ENCODE assay signal across 8 mouse cellular contexts in the genomic region with DNA sequence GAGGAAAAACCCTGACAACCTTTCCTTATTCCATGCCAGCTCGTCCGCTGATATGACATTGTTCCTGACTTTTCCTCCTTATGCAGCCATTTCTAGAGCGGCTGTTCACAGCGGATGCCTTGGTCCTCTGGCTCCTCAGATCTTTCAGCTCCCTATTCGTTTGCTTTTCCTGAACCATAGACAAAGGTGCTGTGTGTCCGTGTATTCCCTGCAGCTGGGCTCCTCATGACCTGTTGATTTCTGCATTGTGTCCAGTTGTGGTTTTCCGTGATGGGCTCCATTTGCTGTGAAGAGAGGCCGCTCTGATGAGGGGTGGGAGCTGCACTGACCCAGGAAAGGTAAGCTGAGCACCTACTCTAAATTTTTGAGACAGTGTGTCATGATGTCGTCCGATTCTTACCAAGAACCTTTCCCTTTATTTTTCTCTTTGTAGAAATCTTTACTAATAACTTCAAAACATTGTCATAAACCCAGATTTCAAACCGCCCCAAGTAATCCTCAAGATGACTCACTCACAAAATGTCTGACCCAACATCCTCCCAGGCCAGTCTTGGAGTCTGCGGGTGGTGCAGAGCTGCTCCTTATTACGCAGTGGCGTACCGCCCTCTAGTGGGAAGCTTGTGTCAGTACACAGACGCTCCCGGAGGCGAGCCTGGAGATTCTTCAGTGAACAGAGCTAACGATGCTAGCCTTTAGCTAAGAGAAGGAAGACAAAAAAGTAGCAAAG. TPM values are rescaled to one million over a fixed set of nuclear protein-coding genes. Genes with fewer than 3 reads are reported as not detected.
A peak's percentile ranks its signal among the peaks of the same experiment; 100 is the strongest.
DNase-seq lines count a peak whose midpoint lies in the region; ATAC-seq lines count a peak whose summit lies in the region.

No protein-coding gene starts in this region.

- H3K4me1 ChIP-seq in heart, embryonic 14.5 days (ENCODE audit: control insufficient read depth in 2 of 2, insufficient read depth in 2 of 2, low read length in 2 of 2): peaks cover 3 to 12% of the 10 kb centered on the region in 2 experiments; a peak in 3 of 4 replicates
- H3K4me1 ChIP-seq in liver, embryonic 13.5 days (replicated peaks): peaks cover 18% of the 10 kb centered on the region
- peaks cover 7% of the 10 kb centered on the region; the same call in 1 of the 2 replicates for H3K4me1 ChIP-seq in neural tube, embryonic 11.5 days (ENCODE audit: control insufficient read depth, insufficient read depth, low read length)
- peaks cover 18% of the 10 kb centered on the region for H3K4me1 ChIP-seq in stomach, embryonic 16.5 days (ENCODE audit: control insufficient read depth, insufficient read depth, low read length)

- ATAC-seq in CD4-positive, CD25-positive, alpha-beta regulatory T cell, adult 4 months: peak; percentile 74
- ATAC-seq in erythroblast, adult 5-6 weeks (replicated peaks; ENCODE audit: low FRiP score, poor library complexity, severe bottlenecking): peak; percentile 58
- ATAC-seq in heart, embryonic 14.5 days (ENCODE audit: insufficient number of reproducible peaks, insufficient read depth, low FRiP score, low read depth): no peak
- ATAC-seq in liver, embryonic 13.5 days (ENCODE audit: low read depth): no peak
- peak; percentile 45 for ATAC-seq in neural tube, embryonic 11.5 days (ENCODE audit: insufficient read depth, low FRiP score, low TSS enrichment)
- peak; percentile 75; the same call in 1 of the 2 replicates for ATAC-seq in stomach, embryonic 16.5 days (ENCODE audit: insufficient read depth, low FRiP score)

- H3K36me3 ChIP-seq in heart, embryonic 14.5 days (ENCODE audit: control insufficient read depth, insufficient read depth, low read length): no peaks in the 10 kb centered on the region; the same call in 1 of the 2 replicates
- H3K36me3 ChIP-seq in liver, embryonic 13.5 days: peaks cover 4% of the 10 kb centered on the region
- H3K36me3 ChIP-seq in neural tube, embryonic 11.5 days (ENCODE audit: control insufficient read depth, insufficient read depth, low read length): no peaks in the 10 kb centered on the region
- no peaks in the 10 kb centered on the region for H3K36me3 ChIP-seq in stomach, embryonic 16.5 days (ENCODE audit: control insufficient read depth, insufficient read depth, low read length)

- H3K9me3 ChIP-seq in heart, embryonic 14.5 days (ENCODE audit: control insufficient read depth, low read length): no peaks in the 10 kb centered on the region
- H3K9me3 ChIP-seq in liver, embryonic 13.5 days (replicated peaks): no peaks in the 10 kb centered on the region
- no peaks in the 10 kb centered on the region for H3K9me3 ChIP-seq in neural tube, embryonic 11.5 days (ENCODE audit: control insufficient read depth, low read length)
- H3K9me3 ChIP-seq in stomach, embryonic 16.5 days (replicated peaks; ENCODE audit: control insufficient read depth, low read length): no peaks in the 10 kb centered on the region

- no peaks in the 10 kb centered on the region for H3K27me3 ChIP-seq in heart, embryonic 14.5 days (ENCODE audit: control insufficient read depth, insufficient read depth, low read length)
- peaks cover 4% of the 10 kb centered on the region; the same call in 1 of the 2 replicates for H3K27me3 ChIP-seq in liver, embryonic 13.5 days
- H3K27me3 ChIP-seq in neural tube, embryonic 11.5 days (ENCODE audit: control insufficient read depth, insufficient read depth, low read length): no peaks in the 10 kb centered on the region
- H3K27me3 ChIP-seq in stomach, embryonic 16.5 days (ENCODE audit: control insufficient read depth, insufficient read depth, low read length): no peaks in the 10 kb centered on the region; the same call in 1 of the 2 replicates

- peak overlapping the region; percentile 16; the same call in 1 of the 2 replicates for H3K4me2 ChIP-seq in heart, embryonic 14.5 days (ENCODE audit: low read length)
- H3K4me2 ChIP-seq in liver, embryonic 13.5 days: no peak overlapping the region
- H3K4me2 ChIP-seq in neural tube, embryonic 11.5 days (ENCODE audit: low read depth): no peak overlapping the region
- H3K4me2 ChIP-seq in stomach, embryonic 16.5 days (ENCODE audit: low read depth, low read length): 0 out of 2 replicates have a peak overlapping the region, but pooled peaks have one; percentile 9

- no peak overlapping the region for H3K27ac ChIP-seq in heart, embryonic 14.5 days (replicated peaks in 1 of 2; ENCODE audit: control insufficient read depth in 1 of 2, insufficient read depth in 1 of 2, low read depth in 2 of 2, low read length in 2 of 2)
- no peak overlapping the region for H3K27ac ChIP-seq in liver, embryonic 13.5 days
- no peak overlapping the region for H3K27ac ChIP-seq in neural tube, embryonic 11.5 days (ENCODE audit: low read depth, low read length)
- peak overlapping the region; percentile 55; the same call in 1 of the 2 replicates for H3K27ac ChIP-seq in stomach, embryonic 16.5 days (ENCODE audit: low read length)

- DNase-seq in brain, adult 2 months (ENCODE audit: low read depth, low spot score): peak; percentile 94
- peak; percentile 90 for DNase-seq in kidney, postnatal 10 days
- peak; percentile 63 for DNase-seq in liver, embryonic 13.5 days
- DNase-seq in neural tube, embryonic 11.5 days (ENCODE audit: low spot score): peak; percentile 85

- H3K9ac ChIP-seq in heart, embryonic 14.5 days (ENCODE audit: low read length): no peak overlapping the region
- no peak overlapping the region for H3K9ac ChIP-seq in liver, embryonic 13.5 days
- no peak overlapping the region for H3K9ac ChIP-seq in neural tube, embryonic 11.5 days (ENCODE audit: low read length)
- peak overlapping the region; percentile 39; the same call in 1 of the 2 replicates for H3K9ac ChIP-seq in stomach, embryonic 16.5 days (ENCODE audit: low read length)

- 34% methylated on average over 19 of the region's 19 CpGs for WGBS in heart, embryonic 14.5 days
- 36% methylated on average over 19 of the region's 19 CpGs for WGBS in liver, embryonic 13.5 days (ENCODE audit: insufficient replicate concordance)
- 39% methylated on average over 19 of the region's 19 CpGs for WGBS in neural tube, embryonic 11.5 days
- 33% methylated on average over 19 of the region's 19 CpGs for WGBS in stomach, embryonic 16.5 days

- no peak overlapping the region for H3K4me3 ChIP-seq in heart, embryonic 14.5 days (ENCODE audit: control insufficient read depth in 1 of 2, insufficient read depth in 1 of 2, low read depth in 1 of 2, low read length in 2 of 2)
- H3K4me3 ChIP-seq in liver, embryonic 13.5 days (replicated peaks): no peak overlapping the region
- H3K4me3 ChIP-seq in neural tube, embryonic 11.5 days (ENCODE audit: low read depth, low read length): no peak overlapping the region
- no peak overlapping the region for H3K4me3 ChIP-seq in stomach, embryonic 16.5 days (replicated peaks; ENCODE audit: low read length)

RNA-seq across cellular contexts. Expression of a gene that starts 3.7 kb away (rescaled TPM):
- 1 to 10 TPM in 1 of 2 experiments, under 1 TPM in 1; 0.23 to 3.3 TPM for polyA plus RNA-seq in CD4-positive, CD25-positive, alpha-beta regulatory T cell, adult 4 months (2017; shearing (Covaris generic))
- 18.4 and 18.8 TPM in 2 replicates for total RNA-seq in erythroblast, adult 5-6 weeks (2015; ENCODE audit: low replicate concordance)
- total RNA-seq in erythroblast, adult 5-6 weeks (2017; ENCODE audit: low replicate concordance): 29.2 and 65.2 TPM in 2 replicates
- 28.7 and 30.9 TPM in 2 replicates for polyA plus RNA-seq in heart, embryonic 14.5 days (2014; fragmentation: Nextera tagmentation; extraction: Ambion mirVana)
- 39.3 and 45.7 TPM in 2 replicates for polyA plus RNA-seq in liver, embryonic 13.5 days (2015; fragmentation: Nextera tagmentation; extraction: Ambion mirVana)
- 42.0 and 45.6 TPM in 2 replicates for polyA plus RNA-seq in neural tube, embryonic 11.5 days (2014; fragmentation: Nextera tagmentation; extraction: Ambion mirVana)
- 32.1 and 34.0 TPM in 2 replicates for polyA plus RNA-seq in stomach, embryonic 16.5 days (2015; fragmentation: Nextera tagmentation; extraction: Ambion mirVana)

Comparison
In these comparisons a context has a peak if more than half of its experiments do, and no peak if none do; other contexts are left out.
1. ATAC-seq: peak in CD4-positive, CD25-positive, alpha-beta regulatory T cell, adult 4 months (single experiment), erythroblast, adult 5-6 weeks (single experiment), neural tube, embryonic 11.5 days (single experiment) and stomach, embryonic 16.5 days (single experiment); none in heart, embryonic 14.5 days (single experiment) and liver, embryonic 13.5 days (single experiment).
2. H3K4me2 ChIP-seq: peak in heart, embryonic 14.5 days (single experiment) and stomach, embryonic 16.5 days (single experiment); none in liver, embryonic 13.5 days (single experiment) and neural tube, embryonic 11.5 days (single experiment).
3. Peak in every context shown above with its lines, with median percentiles within 50 percentile points of each other: DNase-seq.